Mouse (Mus musculus): Measurements from ENCODE around the gene Eya3. TPM values are rescaled to one million over a fixed set of nuclear protein-coding genes. Genes with fewer than 3 reads are reported as not detected.

The Eya3 gene
- total and polyA plus RNA-seq, 3 experiments = 24.4 to 50.0 (median 31.0) TPM

- DNase-seq (ENCODE audit: extremely low read depth) = no peak
- no peaks in the 10 kb centered on the region for H3K4me1 ChIP-seq (ENCODE audit: control insufficient read depth in 1 of 2, insufficient read depth in 2 of 2)
- no peak overlapping the region for H3K27ac ChIP-seq (ENCODE audit: insufficient read depth, low read depth)
- H3K79me2 ChIP-seq (replicated peaks; ENCODE audit: control insufficient read depth, extremely low read depth, insufficient read depth, poor library complexity, severe bottlenecking) = no peaks in the 10 kb centered on the region
- no peak overlapping the region for H3K4me3 ChIP-seq (replicated peaks in 1 of 3; ENCODE audit: low read depth in 2 of 3, low read length in 2 of 3, poor library complexity in 1 of 3)
- in situ Hi-C loops (cut with MboI; ENCODE audit: low pct_ligation_motif_present, low pct_unique_long_range_greater_than_20kb, low sequenced_read_pairs) = no loop called here
- H3K36me3 ChIP-seq (replicated peaks in 1 of 2; ENCODE audit: control insufficient read depth in 1 of 2, insufficient read depth in 1 of 2, low read length in 1 of 2) = peaks cover 48 to 68% of the 10 kb centered on the region in 2 experiments
- H3K27me3 ChIP-seq (replicated peaks) = no peaks in the 10 kb centered on the region
- TF ChIP-seq ZKSCAN1 (IDR thresholded peaks at IDR 0.05; ENCODE audit: borderline replicate concordance, low read depth, low read length) (no peak), MAZ (IDR thresholded peaks at IDR 0.05; ENCODE audit: low read depth, low read length) (no peak), JUND (conservative IDR thresholded peaks at IDR 0.05; ENCODE audit: low read depth, low read length) (no peak), MXI1 (IDR thresholded peaks at IDR 0.05; ENCODE audit: low read depth, low read length) (no peak), BHLHE40 (IDR thresholded peaks at IDR 0.05; ENCODE audit: low read depth, low read length) (no peak), POLR2A (IDR thresholded peaks at IDR 0.05; ENCODE audit: low read depth, low read length) (no peak), IRF4 (IDR thresholded peaks at IDR 0.05; ENCODE audit: low read depth, low read length) (no peak), HCFC1 (IDR thresholded peaks at IDR 0.05; ENCODE audit: low read depth, low read length) (no peak), NELFE (IDR thresholded peaks at IDR 0.05; ENCODE audit: low read depth, low read length) (no peak), CHD1 (IDR thresholded peaks at IDR 0.05; ENCODE audit: low read depth, low read length) (no peak), ZC3H11A (IDR thresholded peaks at IDR 0.05; ENCODE audit: low read depth, low read length) (no peak)
- no peak overlapping the region for H3K9ac ChIP-seq (ENCODE audit: insufficient read depth, low read depth)
- no peak overlapping the region for H3K4me2 ChIP-seq (ENCODE audit: insufficient read depth, low read depth, poor library complexity, severe bottlenecking)
- dilution Hi-C loops (cut with MboI; ENCODE audit: extremely low pct_ligation_motif_present, extremely low pct_unique_long_range_greater_than_20kb, low sequenced_read_pairs) = no loop called here
- H3K9me3 ChIP-seq (replicated peaks; ENCODE audit: low read length) = no peaks in the 10 kb centered on the region
Measured at GRCm38 (mm10) chr4:132713181-132713580, 74.4 kb downstream of the Eya3 start.

- in situ Hi-C loops (cut with MboI; ENCODE audit: low pct_ligation_motif_present, low pct_unique_long_range_greater_than_20kb, low sequenced_read_pairs) (no loop called here), dilution Hi-C loops (cut with MboI; ENCODE audit: extremely low pct_ligation_motif_present, extremely low pct_unique_long_range_greater_than_20kb, low sequenced_read_pairs) (no loop called here)
- Histone ChIP-seq H3K9me3 (replicated peaks; ENCODE audit: low read length) (no peaks in the 10 kb centered on the region), H3K27me3 (replicated peaks) (no peaks in the 10 kb centered on the region), H3K9ac (ENCODE audit: insufficient read depth, low read depth) (no peak overlapping the region), H3K36me3 (replicated peaks in 1 of 2; ENCODE audit: control insufficient read depth in 1 of 2, insufficient read depth in 1 of 2, low read length in 1 of 2) (peaks cover 35 to 71% of the 10 kb centered on the region in 2 experiments), H3K4me3 (replicated peaks in 1 of 3; ENCODE audit: low read depth in 2 of 3, low read length in 2 of 3, poor library complexity in 1 of 3) (no peak overlapping the region), H3K4me1 (ENCODE audit: control insufficient read depth in 1 of 2, insufficient read depth in 2 of 2) (no peaks in the 10 kb centered on the region; a peak in 1 of 4 replicates), H3K27ac (ENCODE audit: insufficient read depth, low read depth) (no peak overlapping the region), H3K79me2 (replicated peaks; ENCODE audit: control insufficient read depth, extremely low read depth, insufficient read depth, poor library complexity, severe bottlenecking) (no peaks in the 10 kb centered on the region), H3K4me2 (ENCODE audit: insufficient read depth, low read depth, poor library complexity, severe bottlenecking) (no peak overlapping the region)
- DNase-seq (ENCODE audit: extremely low read depth) = no peak
- no peak for TF ChIP-seq NELFE (IDR thresholded peaks at IDR 0.05; ENCODE audit: low read depth, low read length)
- no peak for TF ChIP-seq UBTF (IDR thresholded peaks at IDR 0.05; ENCODE audit: low read depth, low read length)
- TF ChIP-seq ETS1 (conservative IDR thresholded peaks at IDR 0.05; ENCODE audit: low read depth, low read length) = no peak
- no peak for TF ChIP-seq POLR2AphosphoS2 (IDR thresholded peaks at IDR 0.05; ENCODE audit: low read depth, low read length)
- TF ChIP-seq TBP (conservative IDR thresholded peaks at IDR 0.05; ENCODE audit: low read depth, low read length) = no peak
- no peak for TF ChIP-seq MAZ (IDR thresholded peaks at IDR 0.05; ENCODE audit: low read depth, low read length)
- no peak for TF ChIP-seq ZC3H11A (IDR thresholded peaks at IDR 0.05; ENCODE audit: low read depth, low read length)
- no peak for TF ChIP-seq USF2 (conservative IDR thresholded peaks at IDR 0.05; ENCODE audit: low read depth, low read length)
- TF ChIP-seq CHD2 (IDR thresholded peaks at IDR 0.05; ENCODE audit: low read length) = no peak
- no peak for TF ChIP-seq ZNF384 (IDR thresholded peaks at IDR 0.05; ENCODE audit: low read depth, low read length)
- TF ChIP-seq JUND (conservative IDR thresholded peaks at IDR 0.05; ENCODE audit: low read depth, low read length) = no peak
- TF ChIP-seq MAX (IDR thresholded peaks at IDR 0.05; ENCODE audit: low read length) = no peak
- TF ChIP-seq HCFC1 (IDR thresholded peaks at IDR 0.05; ENCODE audit: low read depth, low read length) = no peak
- TF ChIP-seq SIN3A (IDR thresholded peaks at IDR 0.05; ENCODE audit: low read length) = no peak
- no peak for TF ChIP-seq TCF12 (IDR thresholded peaks at IDR 0.05; ENCODE audit: low read depth, low read length)
- TF ChIP-seq ELF1 (IDR thresholded peaks at IDR 0.05; ENCODE audit: low read depth, low read length) = no peak
- no peak for TF ChIP-seq PAX5 (IDR thresholded peaks at IDR 0.05; ENCODE audit: low read length)
- no peak for TF ChIP-seq RAD21 (IDR thresholded peaks at IDR 0.05; ENCODE audit: low read depth, low read length)
- no peak for TF ChIP-seq ZMIZ1 (IDR thresholded peaks at IDR 0.05; ENCODE audit: low read depth, low read length)
Measured at GRCm38 (mm10) chr4:132718251-132718650, 79.5 kb downstream of the Eya3 start.
